Mouse (Mus musculus) stomach, postnatal 0 days (tissue): ENCODE results near the gene Mroh7. TPM values are rescaled to one million over a fixed set of nuclear protein-coding genes. Genes with fewer than 3 reads are reported as not detected.

Experiments used
- ATAC-seq: fragments of 200-750 bp; cut with Nextera tagmentation; 2 replicates; pipeline ENCODE4 v1.8.0; 2017; ENCODE audit not compliant: low FRiP score, low TSS enrichment
- DNase-seq: peaks from one replicate; pipeline ENCODE4 v3.0.0-alpha.2; 2016; ENCODE audit warnings: low spot score
- H3K27ac ChIP-seq: fragments of 300-500 bp; sonication (generic); replicated peaks from 2 replicates; pipeline ENCODE4 v1.5.1; 2014; ENCODE audit warnings: mild to moderate bottlenecking, control low read depth
- H3K27me3 ChIP-seq: fragments of 300-500 bp; sonication (generic); 2 replicates; pipeline ENCODE4 v1.6.1; 2014; ENCODE audit warnings: low read length; ENCODE audit not compliant: control insufficient read depth, insufficient read depth
- H3K36me3 ChIP-seq: fragments of 300-500 bp; sonication (generic); 2 replicates; pipeline ENCODE4 v1.6.1; 2014; ENCODE audit warnings: low read length, mixed read lengths; ENCODE audit not compliant: control insufficient read depth, insufficient read depth
- H3K4me1 ChIP-seq: fragments of 300-500 bp; sonication (generic); replicated peaks from 2 replicates; pipeline ENCODE4 v1.6.1; 2014; ENCODE audit warnings: antibody characterized with exemption; ENCODE audit not compliant: control insufficient read depth, insufficient read depth
- H3K4me2 ChIP-seq: fragments of 300-500 bp; sonication (generic); replicated peaks from 2 replicates; pipeline ENCODE4 v1.6.1; 2014; ENCODE audit warnings: low read depth, mild to moderate bottlenecking, control low read depth, moderate library complexity
- H3K4me3 ChIP-seq: fragments of 300-500 bp; sonication (generic); 2 replicates; pipeline ENCODE4 v1.5.1; 2014; ENCODE audit warnings: low read depth, low read length, control low read depth
- H3K9ac ChIP-seq: fragments of 300-500 bp; sonication (generic); 2 replicates; pipeline ENCODE4 v1.6.1; 2014; ENCODE audit warnings: mild to moderate bottlenecking, low read length, control low read depth, mixed read lengths
- H3K9me3 ChIP-seq: fragments of 300-500 bp; sonication (generic); 2 replicates; pipeline ENCODE4 v1.6.1; 2016; ENCODE audit warnings: low read length; ENCODE audit not compliant: control insufficient read depth
- CTCF ChIP-seq: IDR thresholded peaks from 2 replicates; pipeline ENCODE4 v1.5.1; 2016; ENCODE audit warnings: antibody characterized with exemption, low read depth, mild to moderate bottlenecking, moderate library complexity
- EP300 ChIP-seq: optimal IDR thresholded peaks from 2 replicates; pipeline ENCODE3; 2016; ENCODE audit warnings: antibody characterized with exemption
- WGBS: fragments of 180-500 bp; shearing (Covaris S2); extraction: QIAGEN DNeasy Blood & Tissue Kit; methylation state at CpG from one replicate; pipeline ENCODE4 v1.1.7; 2014; 5-methylcytosine and 5-hydroxymethylcytosine counted together
- polyA plus RNA-seq: library from polyadenylated mRNA; unstranded; fragments of >200 nt; fragmentation: Nextera tagmentation; extraction: Ambion mirVana; gene quantifications from 2 replicates; pipeline ENCODE4 v1.2.1, GENCODE M21; 2015

Mroh7 gene
- polyA plus RNA-seq, 1 experiment from 2014 or later: 0.15 TPM

- Histone ChIP-seq H3K4me2 (no peak overlapping the region), H3K27me3 (no peaks in the 10 kb centered on the region), H3K9ac (no peak overlapping the region), H3K27ac (no peak overlapping the region), H3K4me3 (no peak overlapping the region), H3K36me3 (no peaks in the 10 kb centered on the region), H3K4me1 (no peaks in the 10 kb centered on the region), H3K9me3 (no peaks in the 10 kb centered on the region)
- DNase-seq: no peak
- TF ChIP-seq CTCF: no peak
- TF ChIP-seq EP300: no peak
- 79% methylated on average over 15 of the region's 15 CpGs for WGBS
- ATAC-seq: no peak
Measured at GRCm38 (mm10) chr4:106693841-106694430, 36.8 kb downstream of the Mroh7 start.

GRCm38 (mm10) chr4:106688636-106689296 is 42.0 kb downstream of the Mroh7 start:
- TF ChIP-seq EP300 (no peak), CTCF (no peak)
- no peak overlapping the region for H3K27ac ChIP-seq
- peak; percentile 63 for ATAC-seq
- no peak overlapping the region for H3K4me2 ChIP-seq
- no peaks in the 10 kb centered on the region for H3K9me3 ChIP-seq
- no peak for DNase-seq
- H3K9ac ChIP-seq: no peak overlapping the region
- no peaks in the 10 kb centered on the region for H3K4me1 ChIP-seq
- 37% methylated on average over 3 of the region's 3 CpGs for WGBS
- no peak overlapping the region for H3K4me3 ChIP-seq
- no peaks in the 10 kb centered on the region for H3K27me3 ChIP-seq
- H3K36me3 ChIP-seq: no peaks in the 10 kb centered on the region

GRCm38 (mm10) chr4:106680955-106681354 is 49.8 kb downstream of the Mroh7 start:
- no peaks in the 10 kb centered on the region for H3K27me3 ChIP-seq
- 56% methylated on average over 2 of the region's 2 CpGs for WGBS
- H3K4me2 ChIP-seq: no peak overlapping the region
- peaks cover 6% of the 10 kb centered on the region; the same call in 1 of the 2 replicates for H3K36me3 ChIP-seq
- DNase-seq (no peak), ATAC-seq (no peak)
- no peak overlapping the region for H3K9ac ChIP-seq
- H3K27ac ChIP-seq: no peak overlapping the region
- no peak overlapping the region for H3K4me3 ChIP-seq
- TF ChIP-seq EP300 (no peak), CTCF (no peak)
- no peaks in the 10 kb centered on the region for H3K4me1 ChIP-seq
- no peaks in the 10 kb centered on the region for H3K9me3 ChIP-seq

GRCm38 (mm10) chr4:106679152-106679551 is 51.6 kb downstream of the Mroh7 start:
- 38% methylated on average over 3 of the region's 3 CpGs for WGBS
- H3K36me3 ChIP-seq: peaks cover 10% of the 10 kb centered on the region
- H3K9me3 ChIP-seq: no peaks in the 10 kb centered on the region
- no peak overlapping the region for H3K27ac ChIP-seq
- ATAC-seq: no peak; the same call in 1 of the 2 replicates
- DNase-seq: no peak
- H3K4me2 ChIP-seq: no peak overlapping the region
- no peaks in the 10 kb centered on the region for H3K4me1 ChIP-seq
- no peaks in the 10 kb centered on the region for H3K27me3 ChIP-seq
- no peak overlapping the region for H3K9ac ChIP-seq
- no peak overlapping the region for H3K4me3 ChIP-seq
- TF ChIP-seq EP300 (no peak), CTCF (no peak)

- Histone ChIP-seq H3K4me3 (peak within 1 kb of the TSS; percentile 79), H3K27me3 (no peaks in the 10 kb centered on the region), H3K9me3 (no peaks in the 10 kb centered on the region), H3K9ac (peak within 1 kb of the TSS; percentile 90), H3K4me1 (no peaks in the 10 kb centered on the region), H3K36me3 (peaks cover 10% of the 10 kb centered on the region), H3K4me2 (peak within 1 kb of the TSS; percentile 70), H3K27ac (peak within 1 kb of the TSS; percentile 56)
- peak; percentile 99 for ATAC-seq
- TF ChIP-seq EP300: no peak
- no peak for TF ChIP-seq CTCF
- DNase-seq: peak; percentile 97
- WGBS: 0% methylated on average over 43 of the region's 43 CpGs
Measured at GRCm38 (mm10) chr4:106678442-106679118, 52.1 kb downstream of the Mroh7 start, which contains the start of gene Ttc4. Ttc4 (minus strand) TSS chr4:106678944.

- H3K9ac ChIP-seq: no peak overlapping the region
- TF ChIP-seq EP300: no peak
- no peak for TF ChIP-seq CTCF
- DNase-seq (no peak), ATAC-seq (no peak)
- no peaks in the 10 kb centered on the region for H3K9me3 ChIP-seq
- no peak overlapping the region for H3K4me2 ChIP-seq
- no peaks in the 10 kb centered on the region for H3K4me1 ChIP-seq
- WGBS: 81% methylated on average over 5 of the region's 5 CpGs
- no peaks in the 10 kb centered on the region for H3K27me3 ChIP-seq
- peaks cover 10% of the 10 kb centered on the region for H3K36me3 ChIP-seq
- H3K4me3 ChIP-seq: no peak overlapping the region
- no peak overlapping the region for H3K27ac ChIP-seq
Measured at GRCm38 (mm10) chr4:106676749-106677148, 54.0 kb downstream of the Mroh7 start.
